ENCODE assay signal across 10 mouse cellular contexts in genomic region chr10:37812405-37812851, GRCm38 (mm10).
DNase-seq lines count a peak whose midpoint lies in the region; ATAC-seq lines count a peak whose summit lies in the region.
"Had no signal": no experiment of that assay in that cellular context is flagged by ENCODE, and none has a peak within 500 bp of the region (broad histone marks: within the 10 kb centered on the region; RNA-seq: fewer than 3 reads in every experiment).

No protein-coding gene starts in this region.

- ATAC-seq in heart, embryonic 12.5 days (ENCODE audit: insufficient number of reproducible peaks, low FRiP score): no peak
- ATAC-seq in midbrain, embryonic 16.5 days: peak; percentile 77

- no peak overlapping the region for H3K27ac ChIP-seq in heart, embryonic 12.5 days (ENCODE audit: poor library complexity, severe bottlenecking)
- H3K27ac ChIP-seq in hindbrain, embryonic 10.5 days: peak overlapping the region; percentile 59
- H3K27ac ChIP-seq in midbrain, embryonic 16.5 days (ENCODE audit: low read length): no peak overlapping the region
- H3K27ac ChIP-seq: embryonic facial prominence, embryonic 13.5 days; liver, embryonic 13.5 days had no signal

- H3K4me1 ChIP-seq in heart, embryonic 12.5 days (replicated peaks): 0 out of 2 replicates have a peak, but pooled peaks cover 5% of the 10 kb centered on the region
- H3K4me1 ChIP-seq in hindbrain, embryonic 10.5 days (replicated peaks): peaks cover 10% of the 10 kb centered on the region
- H3K4me1 ChIP-seq in midbrain, embryonic 16.5 days (ENCODE audit: control insufficient read depth, insufficient read depth, low read length): peaks cover 3% of the 10 kb centered on the region; the same call in 1 of the 2 replicates
- H3K4me1 ChIP-seq: embryonic facial prominence, embryonic 13.5 days; liver, embryonic 13.5 days had no signal

- 40% methylated on average over 3 of the region's 3 CpGs for WGBS in heart, embryonic 12.5 days
- 47% methylated on average over 3 of the region's 3 CpGs for WGBS in hindbrain, embryonic 10.5 days
- 17% methylated on average over 3 of the region's 3 CpGs for WGBS in midbrain, embryonic 16.5 days

- H3K4me2 ChIP-seq in heart, embryonic 12.5 days: no peak overlapping the region
- no peak overlapping the region for H3K4me2 ChIP-seq in midbrain, embryonic 16.5 days (ENCODE audit: low read length)
- H3K4me2 ChIP-seq: embryonic facial prominence, embryonic 13.5 days; liver, embryonic 13.5 days had no signal

- H3K27me3 ChIP-seq in heart, embryonic 12.5 days (replicated peaks): no peaks in the 10 kb centered on the region
- no peaks in the 10 kb centered on the region for H3K27me3 ChIP-seq in hindbrain, embryonic 10.5 days (ENCODE audit: insufficient read depth, poor library complexity, severe bottlenecking)
- no peaks in the 10 kb centered on the region for H3K27me3 ChIP-seq in midbrain, embryonic 16.5 days (ENCODE audit: control insufficient read depth, insufficient read depth, low read depth, low read length)
- H3K27me3 ChIP-seq: embryonic facial prominence, embryonic 13.5 days; liver, embryonic 13.5 days had no signal

- no peaks in the 10 kb centered on the region for H3K9me3 ChIP-seq in heart, embryonic 12.5 days (replicated peaks)
- H3K9me3 ChIP-seq in hindbrain, embryonic 10.5 days: no peaks in the 10 kb centered on the region
- no peaks in the 10 kb centered on the region for H3K9me3 ChIP-seq in midbrain, embryonic 16.5 days (replicated peaks; ENCODE audit: control insufficient read depth, low read length, poor library complexity, severe bottlenecking)
- H3K9me3 ChIP-seq: embryonic facial prominence, embryonic 13.5 days; liver, embryonic 13.5 days had no signal

- peak; percentile 50 to 56 for DNase-seq in heart, adult 18-20 months
- DNase-seq in cerebellum, postnatal 10 days: peak; percentile 80 to 83
- peak; percentile 6 for DNase-seq in hindbrain, embryonic 10.5 days (ENCODE audit: low spot score)
- peak; percentile 11 to 20 for DNase-seq in layer of hippocampus, postnatal 25 days (ENCODE audit: extremely low spot score in 1 of 2, low spot score in 1 of 2)
- DNase-seq in c-Kit-positive CD71-positive TER-119-positive erythroid progenitor cells, embryonic 14.5 days (ENCODE audit: low spot score): no peak
- DNase-seq in ovary, postnatal 14 days (ENCODE audit: low spot score): no peak
- DNase-seq: liver, embryonic 13.5 days had no signal

- H3K4me3 ChIP-seq in heart, embryonic 12.5 days: no peak overlapping the region
- H3K4me3 ChIP-seq in hindbrain, embryonic 10.5 days: no peak overlapping the region
- no peak overlapping the region for H3K4me3 ChIP-seq in midbrain, embryonic 16.5 days (ENCODE audit: low read depth, low read length)
- H3K4me3 ChIP-seq: embryonic facial prominence, embryonic 13.5 days; liver, embryonic 13.5 days had no signal

- no peak overlapping the region for H3K9ac ChIP-seq in heart, embryonic 12.5 days
- no peak overlapping the region for H3K9ac ChIP-seq in midbrain, embryonic 16.5 days (ENCODE audit: low read depth, low read length)
- H3K9ac ChIP-seq: embryonic facial prominence, embryonic 13.5 days; liver, embryonic 13.5 days had no signal

- no peaks in the 10 kb centered on the region for H3K36me3 ChIP-seq in heart, embryonic 12.5 days
- H3K36me3 ChIP-seq in hindbrain, embryonic 10.5 days: no peaks in the 10 kb centered on the region
- no peaks in the 10 kb centered on the region for H3K36me3 ChIP-seq in midbrain, embryonic 16.5 days (ENCODE audit: control insufficient read depth, insufficient read depth, low read length)
- H3K36me3 ChIP-seq: embryonic facial prominence, embryonic 13.5 days; liver, embryonic 13.5 days had no signal

Comparison
In these comparisons a context has a peak if more than half of its experiments do, and no peak if none do; other contexts are left out.
1. DNase-seq: peak in heart, adult 18-20 months (2 of 2), cerebellum, postnatal 10 days (2 of 2), hindbrain, embryonic 10.5 days (single experiment) and layer of hippocampus, postnatal 25 days (2 of 2); none in c-Kit-positive CD71-positive TER-119-positive erythroid progenitor cells, embryonic 14.5 days (single experiment) and ovary, postnatal 14 days (single experiment).